ENCODE assay signal across 9 mouse cellular contexts in the genomic region with DNA sequence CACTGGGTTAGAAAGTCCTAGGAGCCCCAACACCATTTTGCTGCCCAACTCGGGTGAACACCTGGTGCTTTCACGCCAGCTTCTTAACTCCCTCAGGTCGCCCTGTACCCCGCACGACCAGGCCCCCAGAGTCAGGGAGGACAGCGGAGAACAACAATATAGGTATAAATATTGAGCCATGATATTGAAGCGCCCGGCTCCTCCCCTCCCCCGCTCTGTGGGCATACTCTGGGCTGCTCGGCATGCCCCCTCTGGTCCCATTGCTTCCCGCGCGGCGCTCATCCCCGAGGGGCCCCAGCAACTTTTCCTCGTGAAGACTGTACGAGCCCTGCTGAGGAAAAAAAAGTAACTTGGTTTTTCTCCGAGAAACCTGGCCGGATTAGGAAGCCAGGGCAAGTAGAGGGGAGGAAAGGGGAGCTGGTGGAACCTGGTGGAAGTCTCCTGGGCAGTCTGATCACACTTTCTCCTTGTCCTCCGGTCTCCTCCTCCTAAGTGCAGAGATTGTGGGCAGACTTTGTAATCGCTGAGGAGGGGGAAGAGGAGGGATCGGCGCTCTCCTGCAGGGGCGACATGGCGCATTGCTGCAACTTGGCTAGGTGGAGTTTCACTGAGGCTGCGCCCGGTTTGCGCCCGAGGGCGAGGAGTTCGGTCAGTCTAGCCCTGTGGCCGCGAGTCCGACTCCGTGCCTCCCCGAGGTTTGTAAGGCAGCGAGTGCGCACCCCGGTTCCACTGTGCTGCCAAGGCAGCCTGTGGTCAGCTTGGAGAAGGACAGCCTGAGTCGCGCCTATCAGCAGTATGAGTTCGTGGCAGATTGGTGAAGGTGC. TPM values are rescaled to one million over a fixed set of nuclear protein-coding genes. Genes with fewer than 3 reads are reported as not detected.
DNase-seq lines count a peak whose midpoint lies in the region; ATAC-seq and TF ChIP-seq lines count a peak whose summit lies in the region.
"Had no signal": no experiment of that assay in that cellular context is flagged by ENCODE, and none has a peak within 500 bp of the region (broad histone marks: within the 10 kb centered on the region; RNA-seq: fewer than 3 reads in every experiment).

No protein-coding gene starts in this region.

- peak overlapping the region; percentile 39 for H3K9ac ChIP-seq in embryonic facial prominence, embryonic 11.5 days (replicated peaks; ENCODE audit: low read length)
- peak overlapping the region; percentile 30; the same call in 1 of the 2 replicates for H3K9ac ChIP-seq in intestine, embryonic 15.5 days
- H3K9ac ChIP-seq in neural tube, embryonic 14.5 days (replicated peaks; ENCODE audit: low read depth, low read length), result no peak overlapping the region

- no peaks in the 10 kb centered on the region for H3K9me3 ChIP-seq in embryonic facial prominence, embryonic 11.5 days (replicated peaks; ENCODE audit: control insufficient read depth, low read length)
- no peaks in the 10 kb centered on the region for H3K9me3 ChIP-seq in intestine, embryonic 15.5 days
- H3K9me3 ChIP-seq in neural tube, embryonic 14.5 days (ENCODE audit: control insufficient read depth, low read length), result no peaks in the 10 kb centered on the region

- DNase-seq in kidney, postnatal 10 days, result peak; percentile 12
- DNase-seq in kidney, adult 2 months, result no peak
- DNase-seq in embryonic facial prominence, embryonic 11.5 days (ENCODE audit: low spot score), result peak; percentile 48
- DNase-seq in urinary bladder, adult 18-20 months (ENCODE audit: low spot score in 2 of 2), result no peak
- DNase-seq in lung, adult 18-20 months, result no peak
- no peak for DNase-seq in heart, postnatal 10 days

- WGBS in kidney, adult 2 months, result under 1% methylated on average over 42 of the region's 42 CpGs
- 1% methylated on average over 42 of the region's 42 CpGs for WGBS in embryonic facial prominence, embryonic 11.5 days
- WGBS in intestine, embryonic 15.5 days, result under 1% methylated on average over 42 of the region's 42 CpGs
- WGBS in neural tube, embryonic 14.5 days, result under 1% methylated on average over 42 of the region's 42 CpGs

- TF ChIP-seq POLR2A in kidney, adult 2 months (IDR thresholded peaks at IDR 0.05; ENCODE audit: low read depth, low read length), result no peak

- H3K4me2 ChIP-seq in embryonic facial prominence, embryonic 11.5 days (ENCODE audit: low read depth, low read length), result peak overlapping the region; percentile 78
- H3K4me2 ChIP-seq in intestine, embryonic 15.5 days (replicated peaks), result peak overlapping the region; percentile 86
- H3K4me2 ChIP-seq in neural tube, embryonic 14.5 days (ENCODE audit: low read depth, low read length), result peak overlapping the region; percentile 50

- H3K36me3 ChIP-seq in kidney, adult 2 months (ENCODE audit: control insufficient read depth, insufficient read depth, low read length), result no peaks in the 10 kb centered on the region
- H3K36me3 ChIP-seq in embryonic facial prominence, embryonic 11.5 days (replicated peaks; ENCODE audit: control insufficient read depth, insufficient read depth, low read depth, low read length), result no peaks in the 10 kb centered on the region
- no peaks in the 10 kb centered on the region for H3K36me3 ChIP-seq in intestine, embryonic 15.5 days
- no peaks in the 10 kb centered on the region for H3K36me3 ChIP-seq in neural tube, embryonic 14.5 days (ENCODE audit: control insufficient read depth, insufficient read depth, low read length)

- H3K4me1 ChIP-seq in kidney, adult 2 months (ENCODE audit: control insufficient read depth, insufficient read depth, low read length), result no peaks in the 10 kb centered on the region
- H3K4me1 ChIP-seq in embryonic facial prominence, embryonic 11.5 days (ENCODE audit: control insufficient read depth, insufficient read depth, low read length), result no peaks in the 10 kb centered on the region
- peaks cover 9% of the 10 kb centered on the region; the same call in 1 of the 2 replicates for H3K4me1 ChIP-seq in intestine, embryonic 15.5 days (replicated peaks)
- 0 out of 2 replicates have a peak, but pooled peaks cover 2% of the 10 kb centered on the region for H3K4me1 ChIP-seq in neural tube, embryonic 14.5 days (ENCODE audit: control insufficient read depth, insufficient read depth, low read length)

- ATAC-seq in embryonic facial prominence, embryonic 11.5 days (replicated peaks; ENCODE audit: insufficient number of reproducible peaks, low FRiP score, low TSS enrichment, low read depth), result peak; percentile 78
- ATAC-seq in intestine, embryonic 15.5 days, result peak; percentile 55; the same call in 1 of the 2 replicates
- ATAC-seq in neural tube, embryonic 14.5 days (ENCODE audit: low read depth), result no peak

- H3K27ac ChIP-seq in kidney, adult 2 months (ENCODE audit: insufficient read depth, low read depth, low read length), result no peak overlapping the region
- H3K27ac ChIP-seq in embryonic facial prominence, embryonic 11.5 days (replicated peaks; ENCODE audit: low read depth, low read length), result no peak overlapping the region
- no peak overlapping the region for H3K27ac ChIP-seq in intestine, embryonic 15.5 days
- no peak overlapping the region for H3K27ac ChIP-seq in neural tube, embryonic 14.5 days (ENCODE audit: low read depth, low read length)

- intact Hi-C loops in heart, postnatal 10 days (cut with DNase I), result no loop called here

- H3K4me3 ChIP-seq in kidney, adult 2 months (ENCODE audit: insufficient read depth, low read depth, low read length), result no peak overlapping the region
- peak overlapping the region; percentile 40 for H3K4me3 ChIP-seq in embryonic facial prominence, embryonic 11.5 days (ENCODE audit: low read depth, low read length)
- peak overlapping the region; percentile 41 for H3K4me3 ChIP-seq in intestine, embryonic 15.5 days (replicated peaks)
- H3K4me3 ChIP-seq in neural tube, embryonic 14.5 days (ENCODE audit: low read depth, low read length), result peak overlapping the region; percentile 22; the same call in 1 of the 2 replicates

- no peak for TF ChIP-seq CTCF in kidney, adult 2 months (conservative IDR thresholded peaks at IDR 0.05; ENCODE audit: insufficient read depth, insufficient read length, low read depth, low read length)

- no peaks in the 10 kb centered on the region; the same call in 1 of the 2 replicates for H3K27me3 ChIP-seq in kidney, adult 2 months (replicated peaks; ENCODE audit: control insufficient read depth, insufficient read depth, low read length)
- peaks cover 32% of the 10 kb centered on the region for H3K27me3 ChIP-seq in embryonic facial prominence, embryonic 11.5 days (ENCODE audit: control insufficient read depth, insufficient read depth, low read length)
- peaks cover 38% of the 10 kb centered on the region for H3K27me3 ChIP-seq in intestine, embryonic 15.5 days (replicated peaks)
- H3K27me3 ChIP-seq in neural tube, embryonic 14.5 days (ENCODE audit: control insufficient read depth, insufficient read depth, low read length), result peaks cover 37% of the 10 kb centered on the region

RNA-seq across cellular contexts. Expression of a gene that starts 23.6 kb away (rescaled TPM):
- not detected in 2 replicates for polyA plus RNA-seq in kidney, adult 2 months (2012; rRNA removed)
- polyA plus RNA-seq in embryonic facial prominence, embryonic 11.5 days (2014; fragmentation: Nextera tagmentation; extraction: Ambion mirVana), result not detected in 2 replicates
- not detected in 2 replicates for polyA plus RNA-seq in intestine, embryonic 15.5 days (2015; fragmentation: Nextera tagmentation; extraction: Ambion mirVana)
- polyA plus RNA-seq in neural tube, embryonic 14.5 days (2014; fragmentation: Nextera tagmentation; extraction: Ambion mirVana), result not detected in 2 replicates
- not detected for total RNA-seq in heart, postnatal 10 days (2021)
- polyA plus RNA-seq: large intestine, adult 2 months had no signal

RNA-seq across cellular contexts. Expression of a gene that starts 32.8 kb away (rescaled TPM):
- not detected in 2 replicates for polyA plus RNA-seq in kidney, adult 2 months (2012; rRNA removed)
- not detected in 2 replicates for polyA plus RNA-seq in embryonic facial prominence, embryonic 11.5 days (2014; fragmentation: Nextera tagmentation; extraction: Ambion mirVana)
- 2.9 and 3.5 TPM in 2 replicates for polyA plus RNA-seq in intestine, embryonic 15.5 days (2015; fragmentation: Nextera tagmentation; extraction: Ambion mirVana)
- polyA plus RNA-seq in neural tube, embryonic 14.5 days (2014; fragmentation: Nextera tagmentation; extraction: Ambion mirVana), result not detected in 2 replicates
- not detected for total RNA-seq in heart, postnatal 10 days (2021)

RNA-seq across cellular contexts. Expression of a gene that starts 45.3 kb away (rescaled TPM):
- not detected in 2 replicates for polyA plus RNA-seq in kidney, adult 2 months (2012; rRNA removed)
- not detected in 2 replicates for polyA plus RNA-seq in embryonic facial prominence, embryonic 11.5 days (2014; fragmentation: Nextera tagmentation; extraction: Ambion mirVana)
- polyA plus RNA-seq in intestine, embryonic 15.5 days (2015; fragmentation: Nextera tagmentation; extraction: Ambion mirVana), result not detected in 2 replicates
- polyA plus RNA-seq in neural tube, embryonic 14.5 days (2014; fragmentation: Nextera tagmentation; extraction: Ambion mirVana), result not detected in 2 replicates
- not detected for total RNA-seq in heart, postnatal 10 days (2021)
- polyA plus RNA-seq: large intestine, adult 2 months had no signal

RNA-seq across cellular contexts. Expression of a gene that starts 59.3 kb away (rescaled TPM):
- not detected in 2 replicates for polyA plus RNA-seq in kidney, adult 2 months (2012; rRNA removed)
- not detected in 2 replicates for polyA plus RNA-seq in embryonic facial prominence, embryonic 11.5 days (2014; fragmentation: Nextera tagmentation; extraction: Ambion mirVana)
- polyA plus RNA-seq in intestine, embryonic 15.5 days (2015; fragmentation: Nextera tagmentation; extraction: Ambion mirVana), result not detected in 2 replicates
- polyA plus RNA-seq in neural tube, embryonic 14.5 days (2014; fragmentation: Nextera tagmentation; extraction: Ambion mirVana), result not detected in 2 replicates
- not detected for total RNA-seq in heart, postnatal 10 days (2021)
- polyA plus RNA-seq: large intestine, adult 2 months had no signal

Comparison
In these comparisons a context has a peak if more than half of its experiments do, and no peak if none do; other contexts are left out.
1. DNase-seq: peak in kidney, postnatal 10 days (single experiment) and embryonic facial prominence, embryonic 11.5 days (single experiment); none in kidney, adult 2 months (single experiment), urinary bladder, adult 18-20 months (0 of 2), lung, adult 18-20 months (0 of 2) and heart, postnatal 10 days (0 of 2).
2. Peak in every context shown above with its lines, with median percentiles within 50 percentile points of each other: H3K4me2 ChIP-seq.